Mouse (Mus musculus): ENCODE data around the gene Washc2. TPM values are rescaled to one million over a fixed set of nuclear protein-coding genes. Genes with fewer than 3 reads are reported as not detected.

Washc2 gene
- polyA plus RNA-seq, 1 experiment: 121 TPM

DNA sequence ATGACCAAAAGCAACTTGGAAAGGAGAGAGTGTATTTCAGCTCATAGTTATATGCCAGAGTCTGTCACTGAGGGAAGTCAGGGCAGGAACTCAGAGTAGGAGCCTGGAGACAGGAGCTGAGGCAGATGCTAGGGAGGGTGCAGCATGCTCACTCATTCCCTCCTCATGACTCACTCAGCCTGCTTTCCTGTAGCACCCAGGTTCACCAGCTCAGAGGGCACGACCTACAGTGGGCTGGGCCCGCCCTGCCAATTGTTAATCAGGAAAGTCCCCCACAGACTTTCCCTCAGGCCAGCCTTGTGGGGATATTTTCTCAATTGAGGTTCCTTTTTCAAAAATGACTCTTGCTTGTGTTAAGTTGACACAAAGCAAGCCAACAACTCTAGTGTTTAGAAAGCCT is 32.5 kb downstream of the Washc2 start:
- TF ChIP-seq CTCF (IDR thresholded peaks at IDR 0.05; ENCODE audit: extremely low read depth, insufficient read depth, low read length): no peak
- no peak for TF ChIP-seq POLR2A (IDR thresholded peaks at IDR 0.05; ENCODE audit: extremely low read depth, insufficient read depth, low read length)
- no peak overlapping the region for H3K4me3 ChIP-seq (ENCODE audit: insufficient read depth, low read length)
- no peak overlapping the region for H3K27ac ChIP-seq (ENCODE audit: insufficient read depth, low read length)
- H3K4me1 ChIP-seq (ENCODE audit: control insufficient read depth, insufficient read depth, low read length): no peaks in the 10 kb centered on the region

DNA sequence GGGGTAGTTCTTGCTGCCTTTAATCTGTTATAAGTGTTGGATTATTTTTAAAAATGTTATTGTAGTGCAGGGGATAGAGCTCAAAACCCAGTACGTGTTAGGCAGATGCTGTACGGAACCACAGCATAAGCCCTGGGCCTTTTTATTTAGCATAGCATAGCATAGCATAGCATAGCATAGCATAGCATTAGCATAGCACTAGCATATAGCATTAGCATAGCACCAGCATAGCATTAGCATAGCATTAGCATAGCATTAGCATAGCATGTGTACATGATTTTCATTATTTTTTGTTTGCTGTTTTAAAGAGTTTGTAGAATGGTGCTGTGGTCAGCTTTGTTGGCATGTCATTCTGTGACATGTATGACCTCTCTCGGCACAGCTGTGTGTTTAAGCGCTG is 51.8 kb downstream of the Washc2 start:
- Histone ChIP-seq H3K4me1 (ENCODE audit: control insufficient read depth, insufficient read depth, low read length) (no peaks in the 10 kb centered on the region; the same call in 1 of the 2 replicates), H3K4me3 (ENCODE audit: insufficient read depth, low read length) (no peak overlapping the region), H3K27ac (ENCODE audit: insufficient read depth, low read length) (no peak overlapping the region)
- TF ChIP-seq CTCF (IDR thresholded peaks at IDR 0.05; ENCODE audit: extremely low read depth, insufficient read depth, low read length): no peak
- no peak for TF ChIP-seq POLR2A (IDR thresholded peaks at IDR 0.05; ENCODE audit: extremely low read depth, insufficient read depth, low read length)

DNA sequence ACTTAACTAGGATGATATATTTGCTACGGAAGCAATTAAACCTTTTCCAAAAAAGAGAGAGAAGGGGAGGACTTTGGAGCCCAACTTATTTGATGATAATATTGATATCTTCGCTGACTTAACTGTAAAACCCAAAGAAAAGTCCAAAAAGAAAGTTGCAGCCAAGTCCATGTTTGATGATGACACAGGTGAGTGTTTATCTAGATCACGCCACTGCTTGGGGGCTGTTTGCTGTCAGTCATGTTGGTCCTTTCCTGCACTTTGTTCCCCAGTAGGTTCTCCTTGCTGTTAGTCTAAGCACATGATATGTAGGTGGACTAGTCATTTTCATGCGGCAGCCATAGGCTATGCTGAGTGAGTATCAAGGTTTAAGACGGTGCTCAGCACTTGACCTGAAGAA is 52.6 kb downstream of the Washc2 start:
- no peak overlapping the region for H3K4me3 ChIP-seq (ENCODE audit: insufficient read depth, low read length)
- no peaks in the 10 kb centered on the region; the same call in 1 of the 2 replicates for H3K4me1 ChIP-seq (ENCODE audit: control insufficient read depth, insufficient read depth, low read length)
- TF ChIP-seq POLR2A (IDR thresholded peaks at IDR 0.05; ENCODE audit: extremely low read depth, insufficient read depth, low read length) (no peak), CTCF (IDR thresholded peaks at IDR 0.05; ENCODE audit: extremely low read depth, insufficient read depth, low read length) (no peak)
- no peak overlapping the region for H3K27ac ChIP-seq (ENCODE audit: insufficient read depth, low read length)

DNA sequence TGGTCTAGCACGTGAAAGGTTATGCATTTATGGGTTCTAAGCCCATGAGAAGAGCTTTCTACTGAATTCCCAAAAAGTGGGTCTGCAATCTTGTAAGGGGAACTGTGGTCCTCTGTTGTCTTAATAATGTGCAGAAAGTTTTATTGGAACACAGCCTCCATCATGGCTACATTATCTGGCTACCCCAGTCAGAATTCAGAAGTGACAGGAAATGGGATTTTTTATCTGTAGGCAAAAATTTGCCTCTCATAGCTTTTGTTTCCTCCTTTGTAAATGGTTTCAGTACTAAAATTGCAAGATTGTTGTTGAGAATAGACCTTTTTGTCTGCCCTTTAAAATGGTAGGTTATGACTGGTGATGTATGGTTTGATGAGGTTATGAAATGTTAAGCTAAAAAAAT is 55.0 kb downstream of the Washc2 start:
- H3K27ac ChIP-seq (ENCODE audit: insufficient read depth, low read length): no peak overlapping the region
- TF ChIP-seq POLR2A (IDR thresholded peaks at IDR 0.05; ENCODE audit: extremely low read depth, insufficient read depth, low read length): no peak
- no peak for TF ChIP-seq CTCF (IDR thresholded peaks at IDR 0.05; ENCODE audit: extremely low read depth, insufficient read depth, low read length)
- H3K4me1 ChIP-seq (ENCODE audit: control insufficient read depth, insufficient read depth, low read length): no peaks in the 10 kb centered on the region; the same call in 1 of the 2 replicates
- no peak overlapping the region for H3K4me3 ChIP-seq (ENCODE audit: insufficient read depth, low read length)

DNA sequence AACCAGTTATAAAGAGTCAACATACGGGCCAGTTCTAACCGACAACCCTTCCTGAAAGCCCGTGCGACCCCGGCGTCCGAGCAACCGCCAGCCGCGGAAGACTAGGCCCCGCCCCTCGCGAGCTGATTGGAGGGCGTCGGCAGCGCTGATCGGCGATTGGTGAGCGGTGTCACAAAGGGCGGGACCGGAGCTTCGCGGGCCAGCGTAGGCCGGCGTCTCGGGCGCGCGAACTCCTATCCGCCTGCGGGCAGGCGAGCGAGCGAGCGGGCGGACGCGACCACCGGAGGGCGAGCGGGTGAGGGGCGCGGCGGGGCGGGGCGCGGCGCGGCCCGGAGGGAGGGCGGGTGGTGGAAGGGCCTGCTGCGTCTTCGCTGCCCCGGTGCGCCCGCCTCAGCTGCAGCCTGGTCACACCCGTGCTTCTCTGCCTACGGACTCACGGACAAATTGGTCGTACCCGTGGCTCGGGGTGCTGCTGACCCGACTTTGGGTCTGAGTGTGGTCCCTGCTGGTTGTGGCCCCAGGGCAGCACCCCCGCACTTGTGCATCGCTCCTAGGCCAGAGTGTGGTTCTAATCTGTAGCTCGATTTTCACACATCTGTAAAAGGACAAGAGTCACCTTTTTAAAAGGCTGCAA is 56.3 kb downstream of the Washc2 start, which contains the start of gene Zfand4:
Gene Zfand4, plus strand, starts transcription at position 205 of the 634 bp plus-strand sequence.
- Histone ChIP-seq H3K4me3 (ENCODE audit: insufficient read depth, low read length) (peak within 1 kb of the TSS; percentile 75), H3K4me1 (ENCODE audit: control insufficient read depth, insufficient read depth, low read length) (no peaks in the 10 kb centered on the region; the same call in 1 of the 2 replicates), H3K27ac (ENCODE audit: insufficient read depth, low read length) (no peak within 1 kb of the TSS)
- TF ChIP-seq POLR2A (IDR thresholded peaks at IDR 0.05; ENCODE audit: extremely low read depth, insufficient read depth, low read length) (peak; percentile 32; the same call in 1 of the 2 replicates), CTCF (IDR thresholded peaks at IDR 0.05; ENCODE audit: extremely low read depth, insufficient read depth, low read length) (no peak)

DNA sequence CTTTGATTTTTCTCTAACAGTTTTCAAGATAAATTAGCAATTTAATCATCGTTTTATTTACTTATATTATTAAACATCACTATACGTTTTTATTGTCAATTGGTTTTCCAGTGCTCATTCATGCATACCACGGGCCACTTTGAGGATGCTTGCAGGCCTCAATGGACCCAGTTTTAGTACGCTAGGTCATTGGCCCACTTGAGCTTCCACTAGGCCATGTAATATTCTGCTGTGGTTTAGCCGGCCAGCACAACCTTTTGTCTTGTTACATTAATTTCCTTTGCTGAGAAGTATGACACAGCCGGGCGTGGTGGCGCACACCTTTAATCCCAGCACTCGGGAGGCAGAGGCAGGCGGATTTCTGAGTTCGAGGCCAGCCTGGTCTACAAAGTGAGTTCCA is 57.0 kb downstream of the Washc2 start:
- Histone ChIP-seq H3K27ac (ENCODE audit: insufficient read depth, low read length) (no peak overlapping the region), H3K4me3 (ENCODE audit: insufficient read depth, low read length) (peak overlapping the region; percentile 75; the same call in 1 of the 2 replicates), H3K4me1 (ENCODE audit: control insufficient read depth, insufficient read depth, low read length) (no peaks in the 10 kb centered on the region; the same call in 1 of the 2 replicates)
- no peak for TF ChIP-seq CTCF (IDR thresholded peaks at IDR 0.05; ENCODE audit: extremely low read depth, insufficient read depth, low read length)

DNA sequence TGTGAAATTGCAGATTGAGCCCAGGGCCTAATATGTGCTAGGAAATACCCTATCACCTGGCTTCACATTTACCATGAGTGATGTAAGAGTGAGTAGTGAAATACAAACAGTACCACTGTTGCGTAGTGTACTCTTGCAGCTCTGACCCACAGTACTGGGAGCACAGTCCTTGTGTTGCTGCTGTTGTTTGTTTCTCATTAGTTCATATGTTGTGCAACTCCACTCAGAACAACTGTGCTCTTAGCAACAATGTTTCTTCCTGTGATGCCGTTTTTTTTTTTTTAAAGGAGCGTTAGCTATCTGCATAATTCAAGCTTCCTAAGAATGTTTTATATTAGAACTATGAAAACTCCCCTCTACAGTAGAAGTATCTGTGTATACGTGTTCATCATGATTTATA is 57.8 kb downstream of the Washc2 start:
- TF ChIP-seq CTCF (IDR thresholded peaks at IDR 0.05; ENCODE audit: extremely low read depth, insufficient read depth, low read length): no peak
- no peak for TF ChIP-seq POLR2A (IDR thresholded peaks at IDR 0.05; ENCODE audit: extremely low read depth, insufficient read depth, low read length)
- Histone ChIP-seq H3K4me3 (ENCODE audit: insufficient read depth, low read length) (no peak overlapping the region; the same call in 1 of the 2 replicates), H3K27ac (ENCODE audit: insufficient read depth, low read length) (no peak overlapping the region), H3K4me1 (ENCODE audit: control insufficient read depth, insufficient read depth, low read length) (no peaks in the 10 kb centered on the region; the same call in 1 of the 2 replicates)

DNA sequence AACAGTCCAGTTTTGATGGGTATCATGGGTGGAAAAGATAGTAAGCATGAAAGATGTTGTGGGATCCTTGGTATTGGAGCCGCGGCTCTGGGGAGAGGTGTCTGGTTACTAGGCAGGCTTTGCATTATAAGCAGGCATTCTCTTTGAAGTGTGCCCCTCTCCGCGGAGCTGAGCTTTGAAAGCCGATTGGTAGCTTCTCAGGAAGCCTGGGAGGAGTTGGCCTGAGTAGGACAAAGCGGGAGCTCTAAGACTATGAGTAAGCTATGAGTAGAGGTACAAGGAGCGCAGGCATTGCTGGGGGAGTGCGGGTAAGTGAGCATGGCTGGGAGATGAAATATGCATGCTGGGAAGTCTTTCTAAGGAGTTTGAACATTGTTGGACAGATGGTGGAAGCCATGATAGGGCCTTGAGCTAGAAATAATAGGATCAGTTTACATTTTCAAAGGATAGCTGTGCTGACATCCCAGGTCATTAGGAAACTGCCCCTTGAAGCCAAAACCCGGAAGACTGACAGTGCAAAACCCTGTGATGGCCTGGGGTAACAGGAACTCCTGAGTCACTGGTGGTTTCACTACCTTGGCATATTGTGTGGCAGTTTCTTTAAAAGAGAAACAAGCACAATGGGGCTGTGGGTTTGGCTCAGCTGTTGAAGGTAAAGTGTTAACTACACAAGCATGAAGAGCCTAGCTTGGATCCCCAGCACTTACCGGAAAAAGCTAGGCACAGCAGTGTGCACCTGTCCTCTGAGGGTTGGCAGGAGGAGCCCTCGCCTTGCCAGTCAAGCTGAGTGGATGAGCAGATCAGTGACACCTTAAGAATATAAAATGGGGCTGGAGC is 58.7 kb downstream of the Washc2 start:
- no peak overlapping the region for H3K27ac ChIP-seq (ENCODE audit: insufficient read depth, low read length)
- no peak overlapping the region for H3K4me3 ChIP-seq (ENCODE audit: insufficient read depth, low read length)
- TF ChIP-seq POLR2A (IDR thresholded peaks at IDR 0.05; ENCODE audit: extremely low read depth, insufficient read depth, low read length) (no peak), CTCF (IDR thresholded peaks at IDR 0.05; ENCODE audit: extremely low read depth, insufficient read depth, low read length) (no peak)
- no peaks in the 10 kb centered on the region; the same call in 1 of the 2 replicates for H3K4me1 ChIP-seq (ENCODE audit: control insufficient read depth, insufficient read depth, low read length)

DNA sequence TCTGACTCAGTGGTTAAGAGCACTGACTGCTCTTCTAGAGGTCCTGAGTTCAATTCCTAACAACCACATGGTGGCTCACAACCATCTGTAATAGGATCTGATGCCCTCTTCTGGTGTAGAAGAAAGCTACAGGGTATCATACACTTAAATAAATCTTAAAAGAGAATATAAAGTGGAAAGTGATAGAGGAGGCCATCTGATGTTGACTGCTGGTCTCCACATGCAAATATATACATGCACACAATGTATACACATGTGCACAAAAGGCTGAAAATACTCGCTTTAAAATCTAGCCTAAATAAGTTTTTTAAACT is 59.2 kb downstream of the Washc2 start:
- H3K4me3 ChIP-seq (ENCODE audit: insufficient read depth, low read length): no peak overlapping the region
- TF ChIP-seq CTCF (IDR thresholded peaks at IDR 0.05; ENCODE audit: extremely low read depth, insufficient read depth, low read length) (no peak), POLR2A (IDR thresholded peaks at IDR 0.05; ENCODE audit: extremely low read depth, insufficient read depth, low read length) (no peak)
- no peak overlapping the region for H3K27ac ChIP-seq (ENCODE audit: insufficient read depth, low read length)
- no peaks in the 10 kb centered on the region; the same call in 1 of the 2 replicates for H3K4me1 ChIP-seq (ENCODE audit: control insufficient read depth, insufficient read depth, low read length)

DNA sequence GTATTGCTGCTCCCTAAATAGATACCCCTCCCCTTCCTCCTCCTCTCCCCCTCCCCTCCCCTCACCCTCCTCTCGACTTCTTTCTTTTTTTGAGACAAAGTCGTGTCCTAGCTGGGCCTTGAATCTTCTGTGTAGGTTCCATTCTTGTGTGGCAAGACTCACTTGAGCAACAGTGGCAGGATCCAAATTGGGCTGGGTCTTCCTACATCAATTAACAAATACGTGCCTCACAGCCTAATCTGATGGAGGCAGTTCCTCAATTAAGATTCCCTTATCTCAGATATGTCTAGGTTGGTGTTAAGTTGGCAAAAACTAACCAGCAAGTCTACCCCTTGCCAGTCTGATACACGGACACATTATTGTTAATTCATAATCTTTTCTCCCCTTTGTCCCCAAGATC is 67.9 kb downstream of the Washc2 start:
- Histone ChIP-seq H3K4me3 (ENCODE audit: insufficient read depth, low read length) (no peak overlapping the region), H3K4me1 (ENCODE audit: control insufficient read depth, insufficient read depth, low read length) (no peaks in the 10 kb centered on the region), H3K27ac (ENCODE audit: insufficient read depth, low read length) (no peak overlapping the region)
- TF ChIP-seq POLR2A (IDR thresholded peaks at IDR 0.05; ENCODE audit: extremely low read depth, insufficient read depth, low read length) (no peak), CTCF (IDR thresholded peaks at IDR 0.05; ENCODE audit: extremely low read depth, insufficient read depth, low read length) (no peak)
